Comparison of ENCODE assay signal across 8 mouse cellular contexts in genomic region chr14:54900383-54900782, GRCm38 (mm10). TPM values are rescaled to one million over a fixed set of nuclear protein-coding genes. Genes with fewer than 3 reads are reported as not detected.
A peak's percentile ranks its signal among the peaks of the same experiment; 100 is the strongest.
DNase-seq lines count a peak whose midpoint lies in the region; ATAC-seq and TF ChIP-seq lines count a peak whose summit lies in the region.

No protein-coding gene starts in this region.

- 0 out of 2 replicates have a peak, but pooled peaks have one; percentile 42 for ATAC-seq in embryonic facial prominence, embryonic 11.5 days (replicated peaks; ENCODE audit: insufficient number of reproducible peaks, low FRiP score, low TSS enrichment, low read depth)
- peak; percentile 43; the same call in 1 of the 2 replicates for ATAC-seq in heart, embryonic 15.5 days (replicated peaks; ENCODE audit: insufficient number of reproducible peaks, insufficient read depth, low FRiP score, low read depth)
- peak; percentile 50 for ATAC-seq in kidney, postnatal 0 days (replicated peaks; ENCODE audit: low FRiP score, low read depth)

- H3K4me3 ChIP-seq in embryonic facial prominence, embryonic 11.5 days (ENCODE audit: low read depth, low read length): no peak overlapping the region
- H3K4me3 ChIP-seq in heart, embryonic 15.5 days: no peak overlapping the region
- no peak overlapping the region for H3K4me3 ChIP-seq in kidney, postnatal 0 days (replicated peaks; ENCODE audit: low read depth, low read length)
- no peak overlapping the region for H3K4me3 ChIP-seq in liver, adult 2 months (ENCODE audit: insufficient read depth, low read depth, low read length)
- no peak overlapping the region for H3K4me3 ChIP-seq in thymus, adult 2 months (ENCODE audit: control insufficient read depth, insufficient read depth, low read length)

- H3K9me3 ChIP-seq in embryonic facial prominence, embryonic 11.5 days (replicated peaks; ENCODE audit: control insufficient read depth, low read length): no peaks in the 10 kb centered on the region
- H3K9me3 ChIP-seq in heart, embryonic 15.5 days (replicated peaks): no peaks in the 10 kb centered on the region
- H3K9me3 ChIP-seq in kidney, postnatal 0 days (replicated peaks; ENCODE audit: low read length): no peaks in the 10 kb centered on the region

- H3K4me1 ChIP-seq in embryonic facial prominence, embryonic 11.5 days (ENCODE audit: control insufficient read depth, insufficient read depth, low read length): no peaks in the 10 kb centered on the region
- peaks cover 27% of the 10 kb centered on the region for H3K4me1 ChIP-seq in heart, embryonic 15.5 days (replicated peaks)
- H3K4me1 ChIP-seq in kidney, postnatal 0 days (replicated peaks; ENCODE audit: insufficient read depth, low read length): 0 out of 2 replicates have a peak, but pooled peaks cover 3% of the 10 kb centered on the region
- H3K4me1 ChIP-seq in liver, adult 2 months (ENCODE audit: control insufficient read depth, insufficient read depth, low read length): peaks cover 5% of the 10 kb centered on the region
- H3K4me1 ChIP-seq in thymus, adult 2 months (replicated peaks; ENCODE audit: control insufficient read depth, insufficient read depth, low read length): no peaks in the 10 kb centered on the region

- 0% methylated on average over 3 of the region's 3 CpGs for WGBS in embryonic facial prominence, embryonic 11.5 days
- 1% methylated on average over 3 of the region's 3 CpGs for WGBS in heart, embryonic 15.5 days
- WGBS in kidney, postnatal 0 days: under 1% methylated on average over 3 of the region's 3 CpGs
- 2% methylated on average over 3 of the region's 3 CpGs for WGBS in liver, adult 2 months
- WGBS in thymus, adult 2 months: 2% methylated on average over 3 of the region's 3 CpGs

- TF ChIP-seq POLR2A in liver, adult 2 months (IDR thresholded peaks at IDR 0.05; ENCODE audit: extremely low read depth, insufficient read depth, low read length): no peak
- no peak for TF ChIP-seq POLR2A in thymus, adult 2 months (IDR thresholded peaks at IDR 0.05; ENCODE audit: control insufficient read depth, extremely low read depth, insufficient read depth, low read length, poor library complexity)

- no peak overlapping the region for H3K9ac ChIP-seq in embryonic facial prominence, embryonic 11.5 days (replicated peaks; ENCODE audit: low read length)
- no peak overlapping the region for H3K9ac ChIP-seq in heart, embryonic 15.5 days
- no peak overlapping the region for H3K9ac ChIP-seq in kidney, postnatal 0 days (ENCODE audit: low read depth, low read length)
- no peak overlapping the region for H3K9ac ChIP-seq in liver, adult 2 months (ENCODE audit: low read depth, low read length)

- no peak overlapping the region for H3K27ac ChIP-seq in embryonic facial prominence, embryonic 11.5 days (replicated peaks; ENCODE audit: low read depth, low read length)
- H3K27ac ChIP-seq in heart, embryonic 15.5 days: peak overlapping the region; percentile 20; the same call in 1 of the 2 replicates
- H3K27ac ChIP-seq in kidney, postnatal 0 days: no peak overlapping the region
- no peak overlapping the region for H3K27ac ChIP-seq in liver, adult 2 months (replicated peaks; ENCODE audit: insufficient read depth, low read depth, low read length)
- H3K27ac ChIP-seq in thymus, adult 2 months (ENCODE audit: control insufficient read depth, insufficient read depth, low read length): no peak overlapping the region

- TF ChIP-seq CTCF in kidney, postnatal 0 days (IDR thresholded peaks at IDR 0.05; ENCODE audit: low read depth): peak; percentile 96
- peak; percentile 56 for TF ChIP-seq CTCF in liver, adult 2 months (IDR thresholded peaks at IDR 0.05; ENCODE audit: low read depth, low read length)
- TF ChIP-seq CTCF in thymus, adult 2 months (IDR thresholded peaks at IDR 0.05; ENCODE audit: borderline replicate concordance, control insufficient read depth, extremely low read depth, insufficient read depth, low read length, poor library complexity): no peak

- H3K79me2 ChIP-seq in liver, adult 2 months (ENCODE audit: control insufficient read depth, insufficient read depth, low read length): no peaks in the 10 kb centered on the region

- peaks cover 6% of the 10 kb centered on the region for H3K36me3 ChIP-seq in embryonic facial prominence, embryonic 11.5 days (replicated peaks; ENCODE audit: control insufficient read depth, insufficient read depth, low read depth, low read length)
- H3K36me3 ChIP-seq in heart, embryonic 15.5 days: peaks cover 35% of the 10 kb centered on the region
- peaks cover 22% of the 10 kb centered on the region for H3K36me3 ChIP-seq in kidney, postnatal 0 days (ENCODE audit: insufficient read depth, low read length)
- H3K36me3 ChIP-seq in liver, adult 2 months (ENCODE audit: control insufficient read depth, insufficient read depth, low read length): peaks cover 26% of the 10 kb centered on the region
- H3K36me3 ChIP-seq in thymus, adult 2 months (ENCODE audit: control insufficient read depth, insufficient read depth, low read length): peaks cover 24% of the 10 kb centered on the region

- DNase-seq in CD4-positive, CD25-positive, alpha-beta regulatory T cell, adult 2 months (ENCODE audit: low read depth, low spot score): peak; percentile 82
- peak; percentile 80 for DNase-seq in adipocyte (ENCODE audit: low spot score)
- peak; percentile 92 for DNase-seq in embryonic facial prominence, embryonic 11.5 days (ENCODE audit: low spot score)
- DNase-seq in kidney, postnatal 0 days (ENCODE audit: low spot score): peak; percentile 94
- peak; percentile 80 for DNase-seq in liver, adult 2 months (ENCODE audit: extremely low read depth, low read depth, low spot score)
- DNase-seq in naive thymus-derived CD4-positive, alpha-beta T cell, adult 2 months (ENCODE audit: low read depth): peak; percentile 83
- peak; percentile 57 for DNase-seq in thymus, adult 2 months

- H3K4me2 ChIP-seq in embryonic facial prominence, embryonic 11.5 days (ENCODE audit: low read depth, low read length): no peak overlapping the region
- H3K4me2 ChIP-seq in heart, embryonic 15.5 days: no peak overlapping the region
- H3K4me2 ChIP-seq in kidney, postnatal 0 days (ENCODE audit: low read length): no peak overlapping the region

- H3K27me3 ChIP-seq in embryonic facial prominence, embryonic 11.5 days (ENCODE audit: control insufficient read depth, insufficient read depth, low read length): no peaks in the 10 kb centered on the region
- no peaks in the 10 kb centered on the region for H3K27me3 ChIP-seq in heart, embryonic 15.5 days
- H3K27me3 ChIP-seq in kidney, postnatal 0 days (ENCODE audit: insufficient read depth, low read length): no peaks in the 10 kb centered on the region
- H3K27me3 ChIP-seq in liver, adult 2 months (ENCODE audit: control insufficient read depth, insufficient read depth, low read length): no peaks in the 10 kb centered on the region
- H3K27me3 ChIP-seq in thymus, adult 2 months (ENCODE audit: control insufficient read depth, insufficient read depth, low read length): no peaks in the 10 kb centered on the region

RNA-seq across cellular contexts. Expression of gene Pabpn1, which starts 8.1 kb away (rescaled TPM):
- 149 and 167 TPM in 2 replicates for polyA plus RNA-seq in embryonic facial prominence, embryonic 11.5 days (2014; fragmentation: Nextera tagmentation; extraction: Ambion mirVana)
- polyA plus RNA-seq in heart, embryonic 15.5 days (2015; fragmentation: Nextera tagmentation; extraction: Ambion mirVana): 56.5 and 73.4 TPM in 2 replicates
- 113 and 123 TPM in 2 replicates for polyA plus RNA-seq in kidney, postnatal 0 days (2015; fragmentation: Nextera tagmentation; extraction: Ambion mirVana)
- 29.7 and 37.8 TPM in 2 replicates for total RNA-seq in liver, adult 2 months (2014; rRNA removed)
- polyA plus RNA-seq in liver, adult 2 months (2012; rRNA removed): 65.4 and 89.4 TPM in 2 replicates
- 190 and 219 TPM in 2 replicates for polyA plus RNA-seq in thymus, adult 2 months (2012; rRNA removed)

RNA-seq across cellular contexts. Expression of gene Slc22a17, which starts 12.5 kb away (rescaled TPM):
- polyA plus RNA-seq in embryonic facial prominence, embryonic 11.5 days (2014; fragmentation: Nextera tagmentation; extraction: Ambion mirVana): 36.6 and 38.2 TPM in 2 replicates
- 30.2 and 40.9 TPM in 2 replicates for polyA plus RNA-seq in heart, embryonic 15.5 days (2015; fragmentation: Nextera tagmentation; extraction: Ambion mirVana)
- polyA plus RNA-seq in kidney, postnatal 0 days (2015; fragmentation: Nextera tagmentation; extraction: Ambion mirVana): 39.9 and 48.1 TPM in 2 replicates
- total RNA-seq in liver, adult 2 months (2014; rRNA removed): 0.46 and 0.81 TPM in 2 replicates
- polyA plus RNA-seq in liver, adult 2 months (2012; rRNA removed): 1.4 and 2.7 TPM in 2 replicates
- polyA plus RNA-seq in thymus, adult 2 months (2012; rRNA removed): 25.7 and 29.9 TPM in 2 replicates

RNA-seq across cellular contexts. Expression of gene Gm20521, which starts 17.1 kb away (rescaled TPM):
- 0.38 TPM in 1 of 2 replicates, not detected in the other for polyA plus RNA-seq in embryonic facial prominence, embryonic 11.5 days (2014; fragmentation: Nextera tagmentation; extraction: Ambion mirVana)
- polyA plus RNA-seq in heart, embryonic 15.5 days (2015; fragmentation: Nextera tagmentation; extraction: Ambion mirVana): not detected in 2 replicates
- polyA plus RNA-seq in kidney, postnatal 0 days (2015; fragmentation: Nextera tagmentation; extraction: Ambion mirVana): 1.7 and 2.5 TPM in 2 replicates
- 0.13 TPM in 1 of 2 replicates, not detected in the other for total RNA-seq in liver, adult 2 months (2014; rRNA removed)
- 7.9 TPM in 1 of 2 replicates, not detected in the other for polyA plus RNA-seq in liver, adult 2 months (2012; rRNA removed)
- polyA plus RNA-seq in thymus, adult 2 months (2012; rRNA removed): 0.28 and 1.9 TPM in 2 replicates

RNA-seq across cellular contexts. Expression of gene Bcl2l2, which starts 17.2 kb away (rescaled TPM):
- 2.7 and 3.6 TPM in 2 replicates for polyA plus RNA-seq in embryonic facial prominence, embryonic 11.5 days (2014; fragmentation: Nextera tagmentation; extraction: Ambion mirVana)
- polyA plus RNA-seq in heart, embryonic 15.5 days (2015; fragmentation: Nextera tagmentation; extraction: Ambion mirVana): 3.3 and 3.4 TPM in 2 replicates
- polyA plus RNA-seq in kidney, postnatal 0 days (2015; fragmentation: Nextera tagmentation; extraction: Ambion mirVana): 5.3 and 5.6 TPM in 2 replicates
- 14.1 and 17.2 TPM in 2 replicates for total RNA-seq in liver, adult 2 months (2014; rRNA removed)
- polyA plus RNA-seq in liver, adult 2 months (2012; rRNA removed): 17.3 and 19.5 TPM in 2 replicates
- 21.4 and 23.5 TPM in 2 replicates for polyA plus RNA-seq in thymus, adult 2 months (2012; rRNA removed)

RNA-seq across cellular contexts. Expression of gene Ppp1r3e, which starts 23.0 kb away (rescaled TPM):
- 0.33 and 0.34 TPM in 2 replicates for polyA plus RNA-seq in embryonic facial prominence, embryonic 11.5 days (2014; fragmentation: Nextera tagmentation; extraction: Ambion mirVana)
- polyA plus RNA-seq in heart, embryonic 15.5 days (2015; fragmentation: Nextera tagmentation; extraction: Ambion mirVana): 1.2 and 1.5 TPM in 2 replicates
- 3.1 and 4.2 TPM in 2 replicates for polyA plus RNA-seq in kidney, postnatal 0 days (2015; fragmentation: Nextera tagmentation; extraction: Ambion mirVana)
- 4.9 and 6.4 TPM in 2 replicates for total RNA-seq in liver, adult 2 months (2014; rRNA removed)
- polyA plus RNA-seq in liver, adult 2 months (2012; rRNA removed): 7.5 and 8.7 TPM in 2 replicates
- polyA plus RNA-seq in thymus, adult 2 months (2012; rRNA removed): 14.3 and 18.2 TPM in 2 replicates
